Mouse (Mus musculus) B cell, adult (primary cell): Measurements from ENCODE around the gene Gm21293. TPM values are rescaled to one million over a fixed set of nuclear protein-coding genes. Genes with fewer than 3 reads are reported as not detected.

Experiments used
- total RNA-seq: library from RNA; stranded (reverse); gene quantifications from 4 replicates; pipeline ENCODE4 v1.2.4, GENCODE M21; 2023; ENCODE audit not compliant: inconsistent age

The Gm21293 gene
- total RNA-seq: not detected in 4 replicates

DNA sequence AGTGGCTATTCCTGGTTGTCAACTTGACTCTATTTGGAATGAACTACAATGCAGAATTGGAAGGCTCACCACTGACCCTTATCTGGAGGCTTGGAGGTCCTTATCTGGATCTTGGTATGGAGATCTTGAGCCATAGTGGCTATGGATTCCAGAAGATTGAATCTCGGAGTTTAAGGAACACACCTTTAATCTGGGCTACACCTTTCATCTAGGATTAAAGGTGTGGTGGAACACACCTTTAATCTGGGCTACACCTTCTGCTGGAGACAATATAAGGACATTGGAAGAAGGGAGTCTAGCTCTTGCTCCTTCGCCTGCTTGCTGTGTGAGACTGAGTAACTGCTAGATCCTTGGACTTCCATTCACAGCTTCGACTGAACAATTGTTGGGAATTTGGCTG lies at the start of gene Gm21293:
TSS of gene Gm21293 (plus strand) at position 301 of the 400 bp plus-strand sequence.

DNA sequence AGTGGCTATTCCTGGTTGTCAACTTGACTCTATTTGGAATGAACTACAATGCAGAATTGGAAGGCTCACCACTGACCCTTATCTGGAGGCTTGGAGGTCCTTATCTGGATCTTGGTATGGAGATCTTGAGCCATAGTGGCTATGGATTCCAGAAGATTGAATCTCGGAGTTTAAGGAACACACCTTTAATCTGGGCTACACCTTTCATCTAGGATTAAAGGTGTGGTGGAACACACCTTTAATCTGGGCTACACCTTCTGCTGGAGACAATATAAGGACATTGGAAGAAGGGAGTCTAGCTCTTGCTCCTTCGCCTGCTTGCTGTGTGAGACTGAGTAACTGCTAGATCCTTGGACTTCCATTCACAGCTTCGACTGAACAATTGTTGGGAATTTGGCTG lies 8.4 kb downstream of the Gm21293 start, which contains the start of gene Gm6763:
TSS of gene Gm6763 (plus strand) at position 301 of the 400 bp plus-strand sequence.

DNA sequence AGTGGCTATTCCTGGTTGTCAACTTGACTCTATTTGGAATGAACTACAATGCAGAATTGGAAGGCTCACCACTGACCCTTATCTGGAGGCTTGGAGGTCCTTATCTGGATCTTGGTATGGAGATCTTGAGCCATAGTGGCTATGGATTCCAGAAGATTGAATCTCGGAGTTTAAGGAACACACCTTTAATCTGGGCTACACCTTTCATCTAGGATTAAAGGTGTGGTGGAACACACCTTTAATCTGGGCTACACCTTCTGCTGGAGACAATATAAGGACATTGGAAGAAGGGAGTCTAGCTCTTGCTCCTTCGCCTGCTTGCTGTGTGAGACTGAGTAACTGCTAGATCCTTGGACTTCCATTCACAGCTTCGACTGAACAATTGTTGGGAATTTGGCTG lies 16.9 kb downstream of the Gm21293 start, which contains the start of gene Gm8764:
TSS of gene Gm8764 (plus strand) at position 301 of the 400 bp plus-strand sequence.

DNA sequence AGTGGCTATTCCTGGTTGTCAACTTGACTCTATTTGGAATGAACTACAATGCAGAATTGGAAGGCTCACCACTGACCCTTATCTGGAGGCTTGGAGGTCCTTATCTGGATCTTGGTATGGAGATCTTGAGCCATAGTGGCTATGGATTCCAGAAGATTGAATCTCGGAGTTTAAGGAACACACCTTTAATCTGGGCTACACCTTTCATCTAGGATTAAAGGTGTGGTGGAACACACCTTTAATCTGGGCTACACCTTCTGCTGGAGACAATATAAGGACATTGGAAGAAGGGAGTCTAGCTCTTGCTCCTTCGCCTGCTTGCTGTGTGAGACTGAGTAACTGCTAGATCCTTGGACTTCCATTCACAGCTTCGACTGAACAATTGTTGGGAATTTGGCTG lies 25.4 kb downstream of the Gm21293 start, which contains the start of gene Gm21304:
TSS of gene Gm21304 (plus strand) at position 301 of the 400 bp plus-strand sequence.

DNA sequence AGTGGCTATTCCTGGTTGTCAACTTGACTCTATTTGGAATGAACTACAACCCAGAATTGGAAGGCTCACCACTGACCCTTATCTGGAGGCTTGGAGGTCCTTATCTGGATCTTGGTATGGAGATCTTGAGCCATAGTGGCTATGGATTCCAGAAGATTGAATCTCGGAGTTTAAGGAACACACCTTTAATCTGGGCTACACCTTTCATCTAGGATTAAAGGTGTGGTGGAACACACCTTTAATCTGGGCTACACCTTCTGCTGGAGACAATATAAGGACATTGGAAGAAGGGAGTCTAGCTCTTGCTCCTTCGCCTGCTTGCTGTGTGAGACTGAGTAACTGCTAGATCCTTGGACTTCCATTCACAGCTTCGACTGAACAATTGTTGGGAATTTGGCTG lies 33.9 kb downstream of the Gm21293 start, which contains the start of gene Gm21312:
TSS of gene Gm21312 (plus strand) at position 301 of the 400 bp plus-strand sequence.

DNA sequence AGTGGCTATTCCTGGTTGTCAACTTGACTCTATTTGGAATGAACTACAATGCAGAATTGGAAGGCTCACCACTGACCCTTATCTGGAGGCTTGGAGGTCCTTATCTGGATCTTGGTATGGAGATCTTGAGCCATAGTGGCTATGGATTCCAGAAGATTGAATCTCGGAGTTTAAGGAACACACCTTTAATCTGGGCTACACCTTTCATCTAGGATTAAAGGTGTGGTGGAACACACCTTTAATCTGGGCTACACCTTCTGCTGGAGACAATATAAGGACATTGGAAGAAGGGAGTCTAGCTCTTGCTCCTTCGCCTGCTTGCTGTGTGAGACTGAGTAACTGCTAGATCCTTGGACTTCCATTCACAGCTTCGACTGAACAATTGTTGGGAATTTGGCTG lies 42.4 kb downstream of the Gm21293 start, which contains the start of gene Gm20765:
TSS of gene Gm20765 (plus strand) at position 301 of the 400 bp plus-strand sequence.

DNA sequence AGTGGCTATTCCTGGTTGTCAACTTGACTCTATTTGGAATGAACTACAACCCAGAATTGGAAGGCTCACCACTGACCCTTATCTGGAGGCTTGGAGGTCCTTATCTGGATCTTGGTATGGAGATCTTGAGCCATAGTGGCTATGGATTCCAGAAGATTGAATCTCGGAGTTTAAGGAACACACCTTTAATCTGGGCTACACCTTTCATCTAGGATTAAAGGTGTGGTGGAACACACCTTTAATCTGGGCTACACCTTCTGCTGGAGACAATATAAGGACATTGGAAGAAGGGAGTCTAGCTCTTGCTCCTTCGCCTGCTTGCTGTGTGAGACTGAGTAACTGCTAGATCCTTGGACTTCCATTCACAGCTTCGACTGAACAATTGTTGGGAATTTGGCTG lies 51.0 kb downstream of the Gm21293 start, which contains the start of gene Gm4340:
TSS of gene Gm4340 (plus strand) at position 301 of the 400 bp plus-strand sequence.

Other genes with a start within 250 kb of the Gm21293 start
- not detected in 4 replicates for gene Gm6763, start 8.5 kb downstream of the Gm21293 start, total RNA-seq
- not detected in 4 replicates for gene Gm8764, start 17.0 kb downstream of the Gm21293 start, total RNA-seq
- not detected in 4 replicates for gene Gm21304, start 25.5 kb downstream of the Gm21293 start, total RNA-seq
- not detected in 4 replicates for gene Gm21312, start 34.0 kb downstream of the Gm21293 start, total RNA-seq
- gene Gm20765, start 42.5 kb downstream of the Gm21293 start, total RNA-seq: not detected in 4 replicates
- gene Gm4340, start 51.1 kb downstream of the Gm21293 start, total RNA-seq: not detected in 4 replicates